Mouse (Mus musculus): Measurements from ENCODE around the gene Jazf1.

GRCm38 (mm10) chr6:52936995-52937394 lies 131.4 kb downstream of the Jazf1 start:
- TF ChIP-seq POLR2A (IDR thresholded peaks at IDR 0.05; ENCODE audit: low read depth, low read length): no peak
- no peak for TF ChIP-seq CTCF (IDR thresholded peaks at IDR 0.05; ENCODE audit: borderline replicate concordance, insufficient read depth, low read length)

All from embryonic fibroblast, embryonic 13.5 days (primary cell).